Mouse (Mus musculus) forebrain, embryonic 11.5 days (tissue): ENCODE data around the gene Ttc33. TPM values are rescaled to one million over a fixed set of nuclear protein-coding genes. Genes with fewer than 3 reads are reported as not detected.
A peak's percentile ranks its signal among the peaks of the same experiment; 100 is the strongest.

Experiments used
- ATAC-seq: fragments of 200-750 bp; cut with Nextera tagmentation; replicated peaks from 2 replicates; pipeline ENCODE4 v1.8.0; 2017; ENCODE audit warnings: moderate TSS enrichment; ENCODE audit not compliant: low FRiP score
- DNase-seq: peaks from one replicate; pipeline ENCODE4 v3.0.0-alpha.2; 2017; ENCODE audit warnings: low spot score
- H3K27ac ChIP-seq: fragments of 300-500 bp; sonication (generic); 2 replicates; pipeline ENCODE4 v1.5.1; 2014; ENCODE audit warnings: low read depth, low read length
- H3K27me3 ChIP-seq: fragments of 300-500 bp; sonication (generic); 2 replicates; pipeline ENCODE4 v1.6.1; 2014; ENCODE audit warnings: mild to moderate bottlenecking, low read length, mixed read lengths; ENCODE audit not compliant: control insufficient read depth, insufficient read depth
- H3K36me3 ChIP-seq: fragments of 300-500 bp; sonication (generic); 2 replicates; pipeline ENCODE4 v1.6.1; 2014; ENCODE audit warnings: mild to moderate bottlenecking, low read length, moderate library complexity, mixed read lengths; ENCODE audit not compliant: control insufficient read depth, insufficient read depth
- H3K4me1 ChIP-seq: fragments of 300-500 bp; sonication (generic); replicated peaks from 2 replicates; pipeline ENCODE4 v1.6.1; 2014; ENCODE audit warnings: low read length, mixed read lengths; ENCODE audit not compliant: control insufficient read depth, insufficient read depth
- H3K4me2 ChIP-seq: fragments of 300-500 bp; sonication (generic); 2 replicates; pipeline ENCODE4 v1.6.1; 2014; ENCODE audit warnings: low read depth, mild to moderate bottlenecking, low read length, moderate library complexity, mixed read lengths; ENCODE audit not compliant: severe bottlenecking
- H3K4me3 ChIP-seq: fragments of 300-500 bp; sonication (generic); 2 replicates; pipeline ENCODE4 v1.5.1; 2014; ENCODE audit warnings: low read depth, low read length
- H3K9ac ChIP-seq: fragments of 300-500 bp; sonication (generic); 2 replicates; pipeline ENCODE4 v1.6.1; 2014; ENCODE audit warnings: low read length
- H3K9me3 ChIP-seq: fragments of 300-500 bp; sonication (generic); 2 replicates; pipeline ENCODE4 v1.6.1; 2016; ENCODE audit warnings: low read length, mixed read lengths; ENCODE audit not compliant: control insufficient read depth
- WGBS: fragments of 180-500 bp; shearing (Covaris S2); extraction: QIAGEN DNeasy Blood & Tissue Kit; methylation state at CpG from one replicate; pipeline ENCODE4 v1.1.7; 2014; 5-methylcytosine and 5-hydroxymethylcytosine counted together
- polyA plus RNA-seq: library from polyadenylated mRNA; unstranded; fragments of >200 nt; fragmentation: Nextera tagmentation; extraction: Ambion mirVana; gene quantifications from 2 replicates; pipeline ENCODE4 v1.2.1, GENCODE M21; 2014

The Ttc33 gene
- polyA plus RNA-seq, 1 experiment from 2014 or later, result 34.0 TPM

DNA sequence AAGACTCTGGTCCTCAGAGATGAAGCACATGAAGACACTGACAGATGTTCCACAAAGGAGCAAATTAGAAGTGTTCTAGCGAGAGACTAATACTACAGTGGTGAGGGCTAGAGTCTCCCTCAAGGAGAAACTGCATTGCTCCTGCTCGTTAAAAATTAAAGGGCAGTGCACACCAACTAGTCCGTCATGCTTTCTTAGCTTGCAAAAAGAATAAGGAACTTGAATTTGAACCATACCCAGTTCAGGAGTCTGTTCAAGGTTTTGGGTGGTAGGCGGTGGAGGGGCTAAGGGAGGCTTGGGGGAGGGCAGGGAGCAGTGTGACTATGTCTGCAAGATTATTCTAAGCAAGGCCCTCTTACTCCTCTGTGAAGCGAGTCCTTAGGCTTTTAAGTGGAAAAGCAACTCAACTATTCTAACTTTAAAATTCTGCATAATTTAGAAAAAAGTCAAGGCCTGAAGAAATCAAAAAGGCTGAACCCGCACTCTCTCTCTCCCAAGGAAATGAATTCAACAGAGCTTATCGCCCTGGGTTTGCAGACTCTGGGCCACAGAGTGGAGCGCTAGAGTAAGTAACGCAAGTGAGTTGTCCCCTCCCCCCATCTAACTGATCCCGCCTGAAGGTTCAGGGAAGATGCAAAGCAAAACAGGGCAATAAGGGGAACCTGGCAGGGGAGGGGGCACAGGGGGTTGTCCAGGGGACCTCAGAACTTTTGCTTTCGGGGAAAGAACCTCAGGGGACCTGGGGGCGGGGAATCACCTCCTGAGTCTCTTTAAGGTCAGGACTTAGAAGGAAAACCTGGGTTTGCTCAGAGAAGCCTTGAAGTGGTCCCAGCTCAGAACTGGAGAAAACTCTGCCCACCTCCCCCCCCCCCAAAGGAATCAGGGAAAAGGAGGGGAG, 56.2 kb downstream of the Ttc33 start:
- no peaks in the 10 kb centered on the region; the same call in 1 of the 2 replicates for H3K9me3 ChIP-seq
- WGBS, result 16% methylated on average over 12 of the region's 12 CpGs
- H3K27me3 ChIP-seq, result peaks cover 35% of the 10 kb centered on the region
- no peak overlapping the region for H3K27ac ChIP-seq
- H3K4me3 ChIP-seq, result peak overlapping the region; percentile 40
- peaks cover 6% of the 10 kb centered on the region; the same call in 1 of the 2 replicates for H3K4me1 ChIP-seq
- H3K36me3 ChIP-seq, result no peaks in the 10 kb centered on the region
- DNase-seq, result peak; percentile 68
- peak overlapping the region; percentile 80 for H3K4me2 ChIP-seq
- 0 out of 2 replicates have a peak, but pooled peaks have one; percentile 35 for ATAC-seq
- peak overlapping the region; percentile 44 for H3K9ac ChIP-seq

- Histone ChIP-seq H3K4me1 (peaks cover 6% of the 10 kb centered on the region; the same call in 1 of the 2 replicates), H3K9me3 (no peaks in the 10 kb centered on the region; the same call in 1 of the 2 replicates), H3K27me3 (peaks cover 35% of the 10 kb centered on the region), H3K4me2 (peak overlapping the region; percentile 80), H3K27ac (no peak overlapping the region), H3K9ac (peak overlapping the region; percentile 44), H3K36me3 (no peaks in the 10 kb centered on the region), H3K4me3 (peak overlapping the region; percentile 40)
- ATAC-seq (peak; percentile 36), DNase-seq (peak; percentile 70)
- WGBS, result 3% methylated on average over 61 of the region's 61 CpGs
Observed at GRCm38 (mm10) chr15:5242241-5243035, 57.1 kb downstream of the Ttc33 start.

DNA sequence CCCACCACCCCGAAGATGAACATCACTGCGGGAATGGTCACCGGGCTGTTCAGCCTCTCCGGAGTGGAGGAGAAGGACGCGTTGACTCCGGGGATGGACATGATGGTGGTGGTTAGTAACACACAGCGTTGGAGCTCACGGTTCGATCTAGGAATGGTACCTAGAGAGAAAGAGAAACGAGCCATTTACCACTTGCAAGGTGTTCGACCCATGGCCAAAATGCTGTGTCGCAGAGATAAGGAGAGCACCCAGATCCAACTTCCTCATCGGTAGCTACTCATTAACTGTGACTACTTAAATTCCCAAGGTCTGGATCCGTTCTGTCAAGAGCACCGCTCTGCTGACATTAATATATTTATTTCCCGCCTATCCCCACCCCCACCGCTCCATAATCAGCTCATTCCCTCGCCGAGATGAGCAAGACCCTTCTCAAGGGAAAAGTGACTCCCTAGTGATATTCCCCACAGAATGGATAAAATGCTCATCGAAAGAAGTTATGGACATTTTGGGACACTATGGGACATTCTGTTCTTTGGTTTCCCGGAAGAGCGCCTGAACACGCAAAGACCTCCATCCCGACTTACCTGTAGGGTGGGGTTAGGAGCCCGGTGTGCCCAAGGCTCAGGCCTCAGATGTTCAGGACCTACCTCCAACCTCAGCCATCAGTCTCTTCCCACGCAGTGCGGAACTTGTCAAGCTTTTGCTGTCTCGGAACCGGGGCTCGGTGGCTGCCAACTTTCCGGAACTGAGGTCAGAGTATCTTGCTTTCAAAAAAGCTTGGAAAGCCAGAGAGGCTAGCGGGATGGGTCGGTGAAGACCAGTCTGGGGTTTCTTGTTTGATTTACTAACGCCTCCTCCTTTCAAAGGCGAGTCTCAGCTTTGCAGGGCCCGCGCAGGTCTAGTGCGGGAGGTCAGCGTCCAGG, 58.0 kb downstream of the Ttc33 start:
- peak overlapping the region; percentile 39; the same call in 1 of the 2 replicates for H3K9ac ChIP-seq
- DNase-seq, result peak; percentile 59
- H3K27ac ChIP-seq, result no peak overlapping the region
- peak overlapping the region; percentile 43 for H3K4me3 ChIP-seq
- peaks cover 35% of the 10 kb centered on the region for H3K27me3 ChIP-seq
- H3K36me3 ChIP-seq, result no peaks in the 10 kb centered on the region
- ATAC-seq, result no peak; the same call in 1 of the 2 replicates
- 6% methylated on average over 40 of the region's 40 CpGs for WGBS
- H3K4me2 ChIP-seq, result peak overlapping the region; percentile 94
- peaks cover 6% of the 10 kb centered on the region; the same call in 1 of the 2 replicates for H3K4me1 ChIP-seq
- no peaks in the 10 kb centered on the region; the same call in 1 of the 2 replicates for H3K9me3 ChIP-seq

DNA sequence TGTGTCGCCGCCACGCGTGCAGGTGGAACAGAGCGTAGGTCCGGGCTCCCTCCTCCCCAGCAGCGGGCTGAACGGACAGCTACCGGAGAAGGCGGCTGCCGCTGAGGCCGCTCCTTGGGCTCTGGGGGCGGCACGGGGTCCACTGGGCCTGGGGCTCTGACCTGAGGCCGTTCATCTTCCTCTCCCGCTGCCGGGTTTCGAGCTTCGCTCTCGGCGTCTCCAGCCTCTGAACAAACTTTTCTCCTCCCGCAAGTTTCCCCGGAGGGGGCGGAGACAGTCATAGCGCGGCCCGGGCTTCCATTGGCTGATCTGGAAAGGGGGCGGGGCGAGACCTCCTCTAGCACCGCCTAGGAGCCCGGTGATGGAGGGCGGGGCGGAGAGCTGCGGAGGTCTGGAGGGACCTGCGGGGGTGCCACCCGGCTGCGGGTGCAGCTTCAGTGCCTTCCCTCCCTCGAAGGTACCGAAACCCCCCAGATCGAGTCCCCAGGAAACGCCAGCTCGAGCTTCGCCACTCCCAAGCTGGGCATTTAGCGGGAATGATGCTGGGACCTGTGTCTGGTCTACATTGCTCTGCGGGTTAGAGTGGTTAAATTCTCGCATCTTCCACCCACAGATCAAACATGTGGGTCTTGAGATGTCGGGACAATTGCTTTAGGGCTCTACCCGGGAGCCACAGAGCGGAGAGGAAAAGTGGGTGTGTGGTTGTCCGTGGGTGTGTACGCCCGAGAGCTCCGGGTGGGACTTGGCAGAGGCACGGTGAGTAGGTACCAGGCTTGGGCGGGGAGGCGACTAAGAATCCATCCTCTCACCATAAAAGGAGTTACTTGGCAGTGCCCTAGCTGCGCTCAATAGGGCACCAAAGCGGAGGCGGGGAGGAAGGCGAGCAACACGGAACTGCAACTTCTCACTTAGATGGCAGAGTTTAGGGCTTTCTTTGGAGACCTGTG, 58.9 kb downstream of the Ttc33 start, which contains the start of gene Ptger4:
Gene Ptger4 (minus strand): TSS at position 229 of the 947 bp plus-strand sequence.
- H3K4me3 ChIP-seq, result peak within 1 kb of the TSS; percentile 43
- no peak within 1 kb of the TSS for H3K27ac ChIP-seq
- DNase-seq (peak; percentile 93), ATAC-seq (peak; percentile 98)
- H3K9ac ChIP-seq, result peak within 1 kb of the TSS; percentile 39; the same call in 1 of the 2 replicates
- H3K9me3 ChIP-seq, result no peaks in the 10 kb centered on the region; the same call in 1 of the 2 replicates
- no peaks in the 10 kb centered on the region for H3K36me3 ChIP-seq
- WGBS, result under 1% methylated on average over 61 of the region's 61 CpGs
- peak within 1 kb of the TSS; percentile 94 for H3K4me2 ChIP-seq
- H3K27me3 ChIP-seq, result peaks cover 35% of the 10 kb centered on the region
- H3K4me1 ChIP-seq, result peaks cover 6% of the 10 kb centered on the region; the same call in 1 of the 2 replicates

DNA sequence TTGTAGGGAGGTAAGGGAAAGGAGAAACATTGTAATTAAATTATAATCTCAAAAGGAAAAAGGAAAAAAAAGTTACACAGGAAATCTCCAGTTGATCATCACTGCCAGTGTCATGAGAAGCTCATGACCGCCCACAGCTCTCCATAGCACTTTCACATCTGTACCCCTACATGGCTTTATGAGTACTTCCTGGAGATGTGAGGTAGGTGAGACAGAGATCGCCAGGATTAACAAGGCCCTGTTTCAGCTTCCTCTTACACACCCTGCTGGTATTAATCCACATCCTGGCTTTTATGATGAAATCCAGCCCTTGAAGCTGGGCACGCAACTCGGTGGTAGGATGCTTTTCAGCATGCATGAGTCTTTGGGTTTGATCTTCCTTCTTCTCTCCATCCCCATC, 64.9 kb downstream of the Ttc33 start:
- Histone ChIP-seq H3K27ac (no peak overlapping the region), H3K4me1 (no peaks in the 10 kb centered on the region), H3K4me3 (no peak overlapping the region), H3K27me3 (peaks cover under 1% of the 10 kb centered on the region), H3K36me3 (no peaks in the 10 kb centered on the region), H3K9me3 (no peaks in the 10 kb centered on the region), H3K9ac (no peak overlapping the region), H3K4me2 (no peak overlapping the region)
- DNase-seq, result no peak
- 82% methylated on average over 4 of the region's 4 CpGs for WGBS
- ATAC-seq, result no peak

DNA sequence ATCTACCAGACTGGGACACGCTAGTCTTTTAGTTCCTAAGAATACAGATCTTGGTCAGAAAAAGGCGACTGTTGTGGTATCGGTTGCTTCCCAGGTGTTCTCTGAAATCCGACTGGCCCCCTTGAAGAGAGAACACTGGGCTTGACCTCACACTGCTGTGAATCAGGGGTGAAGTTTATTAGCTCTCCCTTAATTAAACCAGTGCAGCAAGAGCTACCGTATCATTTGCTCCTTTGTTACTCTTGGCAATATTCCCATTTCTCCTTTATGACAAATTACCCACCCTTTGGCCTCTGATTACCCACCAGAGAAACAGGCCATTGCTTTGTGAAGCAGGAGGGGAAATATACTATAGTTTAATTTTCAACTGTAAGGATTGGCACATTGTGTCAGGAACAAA, 74.9 kb downstream of the Ttc33 start:
- Histone ChIP-seq H3K36me3 (no peaks in the 10 kb centered on the region), H3K27ac (no peak overlapping the region), H3K27me3 (no peaks in the 10 kb centered on the region), H3K9ac (no peak overlapping the region), H3K4me3 (no peak overlapping the region), H3K4me2 (no peak overlapping the region), H3K4me1 (no peaks in the 10 kb centered on the region), H3K9me3 (no peaks in the 10 kb centered on the region)
- DNase-seq (no peak), ATAC-seq (no peak)
- WGBS, result 68% methylated on average over 5 of the region's 5 CpGs

- ATAC-seq, result no peak
- 75% methylated on average over 3 of the region's 3 CpGs for WGBS
- Histone ChIP-seq H3K9me3 (no peaks in the 10 kb centered on the region), H3K4me3 (no peak overlapping the region), H3K9ac (no peak overlapping the region), H3K36me3 (no peaks in the 10 kb centered on the region), H3K4me1 (no peaks in the 10 kb centered on the region), H3K27me3 (no peaks in the 10 kb centered on the region), H3K27ac (no peak overlapping the region), H3K4me2 (no peak overlapping the region)
- no peak for DNase-seq
Observed at GRCm38 (mm10) chr15:5261004-5261403, 75.7 kb downstream of the Ttc33 start.
